Mouse (Mus musculus) frontal cortex, postnatal 36 days (tissue): Measurements from ENCODE around the gene Oas1a.
"Not testable (repeated sequence)": the region's sequence is repeated elsewhere in the genome, so short reads cannot be mapped to it uniquely, and the experiment has no call there.

Experiments
- DNase-seq, 2 experiments: peaks; one replicate each; pipeline ENCODE4 v3.0.0; 2022; ENCODE audit warnings: low spot score in 2 of 2

The Oas1a gene

DNA sequence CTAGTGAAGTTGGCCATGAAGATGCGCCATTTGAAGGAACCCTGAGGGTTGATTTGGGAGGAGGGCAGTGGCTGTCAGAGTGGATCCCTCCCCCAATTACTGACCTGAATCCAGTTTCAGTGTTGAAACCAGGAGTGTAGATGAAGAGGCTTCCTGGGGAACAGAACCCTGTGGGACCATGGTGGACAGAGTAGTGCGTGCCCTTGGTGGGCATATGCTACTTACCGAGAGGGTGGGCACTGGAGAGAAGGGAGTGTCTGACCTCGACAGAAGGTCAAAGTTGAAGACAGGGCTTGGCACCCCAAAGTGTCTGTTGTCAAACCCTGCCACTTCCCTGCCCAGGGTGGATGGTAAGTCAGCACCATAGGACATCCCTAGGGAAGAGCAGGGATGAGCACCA is 13.5 kb downstream of the Oas1a start:
- DNase-seq = not testable (repeated sequence)

DNA sequence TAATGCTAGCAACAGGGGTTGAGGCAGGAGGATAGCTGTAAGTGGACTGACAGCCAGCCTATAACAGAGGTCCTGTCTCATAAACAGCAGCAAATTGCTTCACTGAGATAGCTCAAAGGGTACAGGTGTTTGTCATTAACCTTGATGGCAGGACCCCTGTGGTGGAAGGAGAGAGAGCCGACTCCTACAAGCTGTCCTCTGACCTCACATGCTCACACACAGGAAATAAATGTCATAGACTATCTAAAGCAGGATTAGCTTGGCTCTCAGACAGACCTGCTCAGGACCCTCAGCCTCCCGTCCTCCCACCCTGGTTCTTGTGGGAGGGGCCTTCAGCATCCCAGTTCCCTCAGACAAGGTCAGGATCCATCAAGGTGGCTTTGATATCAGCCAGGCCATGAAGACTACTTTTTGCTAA is 15.1 kb downstream of the Oas1a start:
- no peak for DNase-seq

DNA sequence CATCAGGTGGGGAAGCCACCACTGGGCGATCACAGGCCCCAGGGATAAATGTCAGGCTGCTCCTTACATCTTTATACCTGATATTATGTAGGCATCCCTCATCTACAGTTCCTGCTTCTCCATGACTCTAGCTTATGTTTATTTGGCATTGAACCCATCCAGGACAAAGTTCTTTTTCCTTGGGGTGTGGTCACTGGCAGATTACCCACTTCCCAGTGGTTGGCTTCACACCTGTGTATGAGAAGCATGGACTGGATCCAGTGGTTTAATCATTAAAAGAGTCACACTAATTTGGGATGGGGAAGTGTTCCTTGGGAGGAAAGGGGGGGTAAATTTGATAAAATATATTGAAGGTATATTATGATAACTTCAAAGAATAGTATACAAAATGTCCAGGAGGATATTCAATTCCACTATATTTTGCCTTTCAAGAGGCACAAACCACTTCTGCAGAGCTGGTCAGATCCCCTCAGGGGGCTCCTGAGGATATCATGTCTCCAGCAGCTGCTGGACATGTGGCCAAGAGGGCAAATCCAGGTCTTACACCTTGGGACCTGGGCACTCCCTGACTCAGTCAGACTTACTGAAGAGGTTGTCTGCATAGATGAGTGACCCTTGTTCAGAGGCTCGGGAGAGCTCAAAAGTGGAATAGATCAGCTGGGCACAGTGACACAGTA is 15.6 kb downstream of the Oas1a start:
- not testable (repeated sequence) for DNase-seq

DNA sequence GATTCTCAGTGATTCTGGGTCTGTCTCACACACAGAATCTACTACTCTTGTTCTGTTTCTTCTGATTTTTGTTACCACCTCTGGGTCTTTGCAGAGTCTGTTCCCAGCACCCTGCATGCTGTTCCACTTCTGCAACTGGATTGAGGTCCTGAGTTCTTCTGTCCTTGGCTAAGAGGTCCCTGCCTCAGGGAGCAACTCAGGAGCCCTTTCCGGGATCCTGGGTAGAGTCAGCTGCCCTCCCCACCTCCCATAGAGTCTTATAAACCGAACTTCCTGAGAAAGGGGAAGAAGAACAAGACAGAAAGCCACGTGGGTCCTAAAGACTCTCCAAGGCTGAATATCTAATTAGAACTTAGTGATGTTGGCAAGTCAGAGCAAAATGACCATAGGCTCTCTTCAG is 16.3 kb downstream of the Oas1a start:
- no peak for DNase-seq

DNA sequence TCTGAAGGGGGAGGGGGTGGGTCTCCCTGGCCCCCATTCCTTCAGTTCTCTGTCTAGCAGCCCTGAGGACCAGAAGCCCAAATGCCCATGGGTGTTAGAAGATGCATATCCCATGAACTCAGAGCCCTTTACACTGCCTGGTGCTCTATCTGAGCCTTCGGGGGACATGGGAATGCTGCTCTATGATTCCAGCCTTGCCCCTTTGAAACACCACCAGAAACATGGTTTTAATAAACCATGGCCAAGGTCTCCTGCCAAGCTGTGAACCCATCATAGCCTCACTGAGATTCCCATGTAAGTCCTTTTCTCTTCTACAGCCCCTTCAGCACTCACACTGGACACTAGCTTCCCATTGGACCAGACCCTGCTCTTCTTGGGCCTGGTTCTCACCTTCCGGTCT is 17.3 kb downstream of the Oas1a start:
- DNase-seq = no peak

DNA sequence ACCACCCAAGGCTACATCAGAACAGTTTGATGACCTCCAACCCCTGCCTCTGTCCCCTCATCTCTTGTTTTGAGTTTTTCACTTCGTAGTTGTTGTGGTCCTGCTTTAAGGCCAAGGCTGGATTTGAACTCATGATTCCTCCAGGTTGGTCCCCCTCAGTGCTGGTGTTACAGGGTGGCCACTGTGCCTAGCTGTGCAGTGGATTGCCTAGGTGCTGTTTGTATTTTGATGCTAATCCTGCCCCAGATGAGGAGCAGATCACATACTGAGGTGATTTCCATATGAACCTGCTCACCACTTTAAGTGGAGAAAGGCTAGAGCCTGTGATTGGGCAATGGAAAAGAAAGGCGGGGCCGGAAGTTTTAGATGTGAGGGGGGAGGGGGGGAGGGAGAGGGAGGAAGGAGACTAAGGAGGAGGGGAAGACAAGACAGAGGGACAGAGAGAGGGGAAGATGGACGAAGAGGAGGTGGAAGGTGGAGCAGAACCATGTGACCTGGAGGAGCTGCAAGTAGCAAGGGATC is 19.0 kb downstream of the Oas1a start:
- DNase-seq = not testable (repeated sequence)

DNA sequence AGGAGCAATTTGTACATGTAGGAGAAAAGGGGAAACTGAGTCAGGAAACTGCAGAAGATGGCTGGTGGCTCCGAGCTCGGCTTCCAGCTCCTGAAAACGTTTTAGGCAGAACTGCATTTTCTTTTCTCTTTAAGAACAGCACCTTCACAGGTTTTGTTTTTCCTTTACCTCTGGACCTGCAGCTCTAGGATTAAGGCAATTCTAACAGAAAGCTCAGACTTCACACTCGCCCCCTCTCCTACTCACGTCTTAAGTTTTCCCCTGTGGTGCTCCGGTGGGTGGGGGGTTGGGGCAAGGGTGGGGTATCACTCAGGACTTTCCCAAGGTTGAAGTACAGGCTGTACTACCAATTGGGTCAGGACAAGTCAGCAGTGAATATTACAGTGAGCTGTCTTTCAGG is 19.5 kb downstream of the Oas1a start:
- no peak for DNase-seq

DNA sequence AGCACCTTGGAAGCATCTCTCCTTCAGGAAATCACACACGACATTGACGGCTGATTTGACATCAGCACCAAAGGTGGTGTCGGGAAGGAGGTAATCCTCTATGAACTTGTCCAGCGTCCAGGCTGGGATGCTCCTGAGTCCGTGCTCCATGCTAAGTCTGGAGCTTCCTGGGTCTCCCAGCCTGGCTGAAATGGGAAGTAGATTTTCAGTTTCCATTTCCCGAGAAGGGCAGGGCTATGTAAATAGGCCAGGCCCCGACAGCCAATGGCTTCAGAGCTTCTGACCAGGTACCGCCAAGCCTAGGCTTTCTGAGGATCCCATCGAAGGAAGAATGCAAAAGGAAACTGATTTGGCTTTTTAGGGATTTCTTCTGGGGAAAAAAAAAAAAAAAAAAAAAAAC is 19.9 kb downstream of the Oas1a start, which contains the start of gene Oas1g:
TSS of gene Oas1g (minus strand) at position 201 of the 400 bp plus-strand sequence.
- not testable (repeated sequence) for DNase-seq

DNA sequence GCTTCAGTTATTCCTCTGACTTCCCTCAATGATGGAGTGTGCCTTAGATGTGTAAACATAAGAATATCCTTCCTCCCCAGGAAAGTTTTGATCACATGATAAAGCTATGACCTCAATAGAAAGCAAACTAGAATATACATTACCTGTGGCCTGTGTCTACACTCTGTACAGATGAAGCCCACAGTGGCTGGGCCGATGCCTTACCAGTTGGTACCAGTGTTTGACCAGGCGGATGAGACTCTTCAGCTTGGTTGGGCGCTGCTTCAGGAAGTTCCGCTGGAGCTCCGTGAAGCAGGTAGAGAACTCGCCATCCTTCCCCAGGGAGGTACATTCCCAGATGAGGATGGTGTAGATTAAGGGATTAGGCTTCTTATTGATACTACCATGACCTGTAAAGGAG is 25.6 kb downstream of the Oas1a start:
- not testable (repeated sequence) for DNase-seq

DNA sequence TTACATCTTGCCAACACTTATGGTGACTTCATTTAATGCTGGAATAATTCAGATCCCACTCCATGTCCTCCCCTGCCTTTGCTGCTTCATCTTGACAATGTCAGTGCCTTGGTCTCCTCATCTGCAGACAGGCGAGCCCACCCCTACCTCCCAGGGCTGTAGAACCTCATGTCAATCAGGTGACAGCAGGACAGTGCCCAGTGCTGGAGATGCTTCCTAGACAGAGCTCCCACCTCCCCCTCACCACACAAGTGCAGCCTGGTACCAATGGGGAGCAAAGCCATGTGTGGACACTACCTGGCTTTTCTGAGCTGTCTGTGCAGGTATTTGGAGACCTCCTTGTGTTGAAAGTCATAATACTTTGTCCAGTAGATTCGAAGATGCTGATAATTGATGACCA is 28.5 kb downstream of the Oas1a start:
- DNase-seq = not testable (repeated sequence)

DNA sequence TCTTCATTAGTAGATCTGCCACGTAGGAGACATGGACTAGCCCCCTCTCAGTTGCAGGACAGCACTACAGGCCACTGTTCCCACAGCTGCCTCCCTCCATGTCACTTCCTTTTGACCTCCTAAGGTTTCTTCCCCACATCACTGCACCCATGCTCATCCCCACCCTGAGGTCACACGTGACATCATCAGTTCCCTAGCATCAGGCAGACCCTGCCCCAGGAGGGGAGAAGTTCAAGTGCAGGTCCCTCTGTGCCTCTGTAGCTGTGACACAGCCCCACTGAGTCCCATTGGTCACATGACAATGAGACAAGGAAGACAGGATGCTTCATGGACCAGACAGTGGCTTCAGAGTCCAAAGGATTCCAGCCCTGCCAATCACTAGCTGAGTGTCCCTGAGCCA is 29.9 kb downstream of the Oas1a start:
- not testable (repeated sequence) for DNase-seq

DNA sequence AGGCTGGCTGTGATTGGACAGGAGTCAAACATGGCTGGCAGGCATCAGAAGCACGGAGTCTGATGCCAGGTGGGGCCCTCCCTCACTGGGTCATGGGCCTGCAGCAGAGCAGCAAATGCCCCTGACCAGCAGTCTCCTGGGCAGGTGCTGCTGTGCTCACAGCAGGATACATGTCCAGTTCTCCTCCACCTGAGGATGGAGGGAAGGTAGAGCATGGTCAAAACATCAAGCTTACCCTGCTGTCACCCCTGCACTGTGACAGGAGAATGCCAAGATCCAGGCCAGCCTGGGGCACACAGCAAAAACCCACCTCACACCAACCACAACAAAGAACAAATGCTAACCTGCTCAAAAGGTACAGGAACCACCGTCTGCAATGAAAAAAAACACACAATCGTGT is 30.5 kb downstream of the Oas1a start:
- not testable (repeated sequence) for DNase-seq

DNA sequence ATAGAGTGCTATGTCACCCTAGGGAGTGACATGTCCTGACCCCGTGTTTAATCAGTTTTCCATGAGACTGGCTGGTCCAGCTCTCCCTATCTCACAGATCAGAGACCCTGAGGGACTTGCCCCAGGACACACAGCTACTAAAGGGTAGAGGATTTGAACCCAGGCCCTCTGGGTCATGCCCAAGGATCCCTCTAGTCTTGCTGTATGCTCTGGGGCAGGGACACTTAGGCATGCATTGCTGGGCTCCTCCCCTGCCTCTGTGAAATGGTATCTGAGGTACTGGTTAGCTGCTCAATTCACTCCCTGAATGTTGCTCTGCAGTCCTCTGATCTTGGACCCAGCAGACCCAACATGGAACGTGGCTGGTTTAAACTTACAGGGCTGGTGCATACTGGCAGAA is 35.9 kb downstream of the Oas1a start:
- DNase-seq = no peak

DNA sequence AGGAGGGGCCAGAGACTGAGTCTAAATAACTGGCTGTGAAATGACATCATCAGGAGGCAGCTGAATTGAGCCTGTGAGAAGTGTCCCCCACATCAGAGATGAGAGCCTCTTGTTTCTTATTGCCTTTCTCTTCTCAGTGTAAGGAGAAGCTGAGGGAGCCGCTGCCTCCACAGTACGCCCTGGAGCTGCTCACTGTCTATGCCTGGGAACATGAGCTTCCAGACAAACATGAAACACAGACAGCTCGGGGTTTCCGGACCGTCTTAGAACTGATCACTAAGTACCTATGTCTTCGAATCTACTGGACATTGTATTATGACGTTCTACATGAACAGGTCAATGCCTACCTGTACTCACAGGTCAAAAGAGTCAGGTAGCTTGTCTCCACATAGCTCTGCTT is 36.5 kb downstream of the Oas1a start:
- peak; percentile 3 to 13 for DNase-seq

DNA sequence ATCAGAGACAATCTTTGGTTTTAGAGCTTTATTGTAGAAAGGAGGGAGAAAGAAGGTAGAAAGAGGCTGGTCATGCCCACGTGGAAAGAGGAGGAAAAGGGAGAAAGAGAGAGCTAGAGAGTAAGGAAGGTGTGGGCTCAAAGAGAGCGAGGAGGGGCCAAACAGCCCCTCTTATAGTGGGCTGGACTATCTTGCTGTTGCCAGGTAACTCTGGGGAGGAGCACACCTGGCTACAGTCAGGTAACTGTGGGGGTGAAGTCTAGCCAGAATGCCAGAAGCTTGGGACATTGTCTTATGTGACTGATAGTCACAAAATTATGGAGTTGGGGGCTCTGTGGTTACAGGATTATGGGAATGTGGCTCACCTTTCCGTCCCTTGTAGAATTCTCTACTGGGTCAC is 37.2 kb downstream of the Oas1a start:
- no peak for DNase-seq

DNA sequence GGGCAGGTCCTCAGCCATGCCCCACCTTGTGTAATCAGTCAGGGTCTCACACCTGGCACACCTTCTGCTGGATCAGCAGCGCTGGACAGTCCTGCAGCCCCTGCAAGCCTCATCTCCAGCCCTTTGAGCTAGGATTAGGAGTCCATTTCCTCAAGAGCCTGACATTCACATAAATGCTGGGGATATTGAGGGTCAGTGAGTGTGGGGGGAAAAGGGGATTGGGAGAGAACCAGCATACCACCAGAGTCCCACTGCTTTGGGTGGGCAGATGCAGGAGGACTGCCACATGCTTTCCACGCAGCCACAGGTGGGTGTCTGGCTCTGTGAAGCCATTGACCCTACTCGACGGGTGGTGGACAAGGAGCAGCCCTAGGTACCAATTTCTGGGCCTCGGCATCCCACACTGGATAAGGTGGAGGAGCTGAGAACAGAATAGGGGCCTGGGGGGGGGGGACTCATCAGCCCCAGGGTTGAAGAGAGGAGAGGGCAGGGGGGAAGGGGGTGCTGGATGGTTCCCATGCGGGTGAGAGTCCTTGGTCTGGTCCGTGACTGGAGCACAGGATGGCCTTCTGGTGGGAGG is 37.8 kb downstream of the Oas1a start:
- no peak for DNase-seq

DNA sequence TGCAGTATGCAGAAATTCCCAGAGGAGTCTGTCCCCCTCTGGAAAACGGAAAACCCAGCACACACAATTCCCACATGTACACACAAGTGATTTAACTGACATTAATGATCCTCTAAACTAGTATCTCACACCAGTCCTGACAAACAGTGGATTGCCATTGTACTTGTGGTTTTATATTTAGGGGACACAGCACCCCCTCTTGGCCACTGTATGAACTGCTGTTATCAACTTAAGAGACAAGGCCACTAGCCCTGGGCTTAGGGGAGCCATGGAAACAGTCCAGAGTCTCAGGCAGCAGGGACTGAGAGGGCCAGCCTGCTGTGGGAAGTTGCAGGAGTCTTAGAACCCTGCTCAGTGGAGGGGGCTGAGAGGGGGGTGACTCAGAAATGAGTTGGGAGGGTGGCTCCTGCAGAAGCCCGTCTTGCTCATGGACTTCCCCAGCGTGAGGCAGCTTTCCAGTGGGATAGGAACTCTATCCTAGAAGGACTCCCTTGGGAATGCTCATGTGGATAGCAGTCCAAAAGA is 41.9 kb downstream of the Oas1a start:
- DNase-seq = no peak

DNA sequence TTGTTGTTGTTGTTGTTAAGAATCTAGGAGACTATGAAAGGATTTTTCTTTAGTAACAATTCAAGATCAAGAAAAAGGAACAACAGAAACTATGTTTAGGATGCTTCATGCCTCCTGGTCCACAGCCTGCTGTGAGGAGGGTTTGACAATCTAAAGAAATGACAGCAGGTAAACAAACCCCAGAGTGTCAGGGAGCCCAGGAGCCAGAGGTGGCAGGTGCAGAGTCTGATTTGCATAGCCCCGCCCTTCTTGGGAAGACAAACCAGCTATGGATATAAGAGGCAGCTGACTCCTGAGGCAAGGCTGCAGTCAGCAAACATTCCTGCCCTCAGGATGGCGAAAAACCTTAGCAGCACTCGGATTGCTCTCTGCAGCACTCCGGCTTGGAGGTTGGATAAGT is 46.2 kb downstream of the Oas1a start, which contains the start of gene Oas1h:
TSS of gene Oas1h (plus strand) at position 301 of the 400 bp plus-strand sequence.
- DNase-seq = no peak

DNA sequence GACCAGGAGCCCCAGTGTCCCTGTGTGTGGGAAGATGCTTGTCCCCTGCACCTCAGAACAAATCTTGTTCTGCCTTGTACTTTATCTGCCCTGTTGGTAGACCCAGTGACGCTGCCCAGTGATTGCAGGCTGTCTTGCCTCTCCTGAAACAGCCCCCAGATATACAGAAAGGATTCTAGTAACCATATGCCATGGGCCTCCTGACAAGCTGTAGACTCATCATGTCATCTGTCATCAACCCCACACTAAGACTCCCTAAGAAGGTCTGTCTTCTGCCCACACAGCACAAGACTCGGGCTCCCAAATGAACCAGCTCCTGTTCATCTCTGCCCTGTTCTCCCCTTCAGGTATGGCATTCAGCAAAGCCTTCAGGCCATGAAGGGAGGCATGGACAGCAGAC is 48.1 kb downstream of the Oas1a start:
- peak; percentile 7 to 16 for DNase-seq

DNA sequence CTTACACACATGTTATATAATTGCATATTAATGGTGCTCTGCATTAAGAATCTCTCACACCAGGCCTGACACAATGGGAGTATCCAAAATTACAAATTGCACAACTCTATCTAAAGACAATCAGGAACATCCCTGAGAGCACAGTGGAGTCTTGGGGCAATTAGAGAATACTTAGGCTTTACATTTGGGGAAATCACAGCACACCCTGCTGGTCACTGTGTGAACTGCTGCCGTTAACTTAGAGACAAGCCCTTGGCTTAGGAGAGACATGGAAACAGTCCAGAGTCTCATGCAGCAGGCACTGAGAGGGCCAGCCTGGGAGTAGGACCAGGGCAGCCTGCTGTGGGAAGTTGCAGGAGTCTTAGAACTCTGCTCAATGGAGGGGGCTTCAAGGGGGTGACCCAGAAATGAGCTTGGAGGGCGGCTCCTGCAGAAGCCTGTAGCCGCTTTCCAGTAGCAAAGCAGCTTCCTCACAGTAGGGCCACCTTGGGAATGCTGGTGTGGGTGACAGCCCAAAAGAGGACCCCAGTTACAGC is 57.7 kb downstream of the Oas1a start:
- peak; percentile 14 to 20 for DNase-seq

DNA sequence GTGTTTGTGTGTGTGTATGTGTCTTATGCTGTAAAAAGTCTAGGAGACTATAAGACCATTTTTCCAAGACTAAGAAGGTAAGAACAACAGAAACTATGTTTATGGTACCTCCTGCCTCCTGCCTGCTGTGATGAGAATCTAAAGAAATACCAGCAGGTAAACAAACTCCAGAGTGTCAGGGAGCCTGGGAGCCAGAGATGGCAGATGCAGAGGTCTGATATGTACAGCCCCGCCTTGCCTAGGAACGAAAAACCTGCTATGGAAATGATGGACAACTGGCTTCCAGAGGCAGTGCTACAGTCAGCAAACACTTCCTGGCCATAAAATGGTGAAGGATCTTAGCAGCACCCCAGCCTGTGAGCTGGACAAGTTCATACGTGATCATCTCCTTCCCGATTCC is 60.3 kb downstream of the Oas1a start, which contains the start of gene Oas1f:
TSS of gene Oas1f (plus strand) at position 301 of the 400 bp plus-strand sequence.
- no peak for DNase-seq
